Mouse (Mus musculus): ENCODE results near the gene Casq2. TPM values are rescaled to one million over a fixed set of nuclear protein-coding genes. Genes with fewer than 3 reads are reported as not detected.

The Casq2 gene
- polyA plus RNA-seq, 1 experiment from 2014 or later, result 33.8 TPM

DNA sequence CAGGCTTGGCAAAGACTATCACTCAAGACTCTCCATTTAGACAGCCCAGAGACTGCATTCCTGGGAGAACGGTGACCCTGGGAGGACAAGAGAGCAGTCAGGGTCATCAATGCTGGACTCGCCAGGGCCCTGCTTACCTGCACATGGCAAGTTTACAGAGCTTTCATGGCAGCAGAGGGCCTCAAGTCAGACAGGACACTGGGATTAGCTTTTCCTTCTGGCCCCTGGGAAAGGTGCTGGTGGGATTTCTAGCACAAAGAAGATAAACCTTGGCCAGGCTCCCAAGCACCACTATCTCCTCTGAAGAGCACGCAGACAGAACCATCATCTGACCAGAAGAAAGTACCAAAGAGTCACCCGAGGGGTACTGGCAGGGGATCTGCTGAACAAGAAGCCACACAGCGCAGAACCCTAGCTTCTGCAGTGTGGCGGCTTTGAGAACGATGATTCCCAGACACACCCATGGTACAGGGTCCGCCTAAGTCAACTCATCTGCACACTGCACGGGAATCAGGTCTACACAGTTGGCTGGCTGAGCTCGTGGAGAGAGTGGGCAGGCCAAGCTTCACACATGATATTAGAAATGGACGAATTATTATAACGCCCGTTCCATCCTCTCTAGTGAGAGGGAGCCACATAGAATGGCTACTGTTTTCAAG, 1.3 kb upstream of the Casq2 start:
- H3K4me1 ChIP-seq (ENCODE audit: control insufficient read depth, insufficient read depth, low read length), result peaks cover 23% of the 10 kb centered on the region
- no peaks in the 10 kb centered on the region for H3K36me3 ChIP-seq (ENCODE audit: control insufficient read depth, insufficient read depth, low read length)
- H3K4me2 ChIP-seq, result no peak overlapping the region
- no peak for ATAC-seq (replicated peaks; ENCODE audit: insufficient number of reproducible peaks, low FRiP score, low TSS enrichment)
- H3K27me3 ChIP-seq (ENCODE audit: control insufficient read depth, insufficient read depth, low read length), result no peaks in the 10 kb centered on the region
- no peak overlapping the region for H3K27ac ChIP-seq (ENCODE audit: low read depth, low read length)
- H3K4me3 ChIP-seq (ENCODE audit: low read depth, low read length), result no peak overlapping the region
- WGBS (ENCODE audit: insufficient replicate concordance), result 61% methylated on average over 13 of the region's 13 CpGs
- H3K9ac ChIP-seq (ENCODE audit: low read depth, low read length), result no peak overlapping the region
- no peaks in the 10 kb centered on the region for H3K9me3 ChIP-seq (replicated peaks; ENCODE audit: control insufficient read depth, low read length)

DNA sequence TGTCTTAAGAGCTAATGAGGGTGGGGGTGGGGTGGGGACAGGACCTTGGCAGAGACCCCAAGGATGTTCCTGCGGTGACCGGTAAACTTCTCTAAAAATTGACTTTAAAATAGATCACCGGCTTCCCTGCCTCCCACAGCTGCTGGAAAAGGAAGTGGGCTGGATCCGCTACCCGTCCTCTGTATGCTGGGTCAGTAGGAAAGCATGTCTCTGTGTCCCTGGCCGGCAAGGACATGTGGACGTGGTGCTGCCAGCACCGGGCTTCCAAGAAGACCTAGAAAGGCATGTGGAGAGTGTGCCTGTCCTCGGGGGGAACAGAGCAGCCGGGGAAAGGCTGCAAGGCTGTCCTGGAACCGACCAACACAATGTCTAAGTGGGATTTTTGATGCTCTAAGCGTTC, 496 bp upstream of the Casq2 start:
- no peaks in the 10 kb centered on the region for H3K36me3 ChIP-seq (ENCODE audit: control insufficient read depth, insufficient read depth, low read length)
- H3K27me3 ChIP-seq (ENCODE audit: control insufficient read depth, insufficient read depth, low read length), result no peaks in the 10 kb centered on the region
- H3K4me2 ChIP-seq, result 0 out of 2 replicates have a peak overlapping the region, but pooled peaks have one; percentile 27
- no peak for ATAC-seq (replicated peaks; ENCODE audit: insufficient number of reproducible peaks, low FRiP score, low TSS enrichment)
- H3K4me1 ChIP-seq (ENCODE audit: control insufficient read depth, insufficient read depth, low read length), result peaks cover 23% of the 10 kb centered on the region
- H3K9ac ChIP-seq (ENCODE audit: low read depth, low read length), result no peak overlapping the region
- no peak overlapping the region for H3K4me3 ChIP-seq (ENCODE audit: low read depth, low read length)
- 27% methylated on average over 12 of the region's 12 CpGs for WGBS (ENCODE audit: insufficient replicate concordance)
- H3K9me3 ChIP-seq (replicated peaks; ENCODE audit: control insufficient read depth, low read length), result no peaks in the 10 kb centered on the region
- 0 out of 2 replicates have a peak overlapping the region, but pooled peaks have one; percentile 6 for H3K27ac ChIP-seq (ENCODE audit: low read depth, low read length)

DNA sequence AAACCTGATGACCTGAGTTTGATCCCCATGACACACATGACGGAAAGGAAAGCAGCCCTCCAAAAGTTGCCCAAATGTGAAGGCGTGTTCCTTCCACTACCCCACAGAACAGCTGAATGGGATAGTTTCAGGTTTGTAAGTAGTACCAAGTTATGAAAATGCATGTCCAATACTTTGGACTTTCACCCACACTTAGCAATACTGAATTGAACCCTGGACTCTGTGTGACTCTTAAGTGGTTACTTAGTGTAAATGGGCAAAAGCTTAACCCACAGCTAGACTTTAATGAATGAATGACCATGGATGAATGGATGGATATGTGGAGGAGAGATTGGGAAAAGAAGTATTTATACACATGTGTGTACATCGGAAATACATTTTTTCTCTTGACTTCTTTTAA, 8.6 kb downstream of the Casq2 start:
- Histone ChIP-seq H3K27me3 (ENCODE audit: control insufficient read depth, insufficient read depth, low read length) (no peaks in the 10 kb centered on the region), H3K4me1 (ENCODE audit: control insufficient read depth, insufficient read depth, low read length) (peaks cover 6% of the 10 kb centered on the region; the same call in 1 of the 2 replicates), H3K9ac (ENCODE audit: low read depth, low read length) (no peak overlapping the region), H3K4me2 (no peak overlapping the region), H3K36me3 (ENCODE audit: control insufficient read depth, insufficient read depth, low read length) (no peaks in the 10 kb centered on the region), H3K9me3 (replicated peaks; ENCODE audit: control insufficient read depth, low read length) (no peaks in the 10 kb centered on the region), H3K4me3 (ENCODE audit: low read depth, low read length) (no peak overlapping the region), H3K27ac (ENCODE audit: low read depth, low read length) (no peak overlapping the region)
- no peak for ATAC-seq (replicated peaks; ENCODE audit: insufficient number of reproducible peaks, low FRiP score, low TSS enrichment)
- 82% methylated on average over 3 of the region's 3 CpGs for WGBS (ENCODE audit: insufficient replicate concordance)

DNA sequence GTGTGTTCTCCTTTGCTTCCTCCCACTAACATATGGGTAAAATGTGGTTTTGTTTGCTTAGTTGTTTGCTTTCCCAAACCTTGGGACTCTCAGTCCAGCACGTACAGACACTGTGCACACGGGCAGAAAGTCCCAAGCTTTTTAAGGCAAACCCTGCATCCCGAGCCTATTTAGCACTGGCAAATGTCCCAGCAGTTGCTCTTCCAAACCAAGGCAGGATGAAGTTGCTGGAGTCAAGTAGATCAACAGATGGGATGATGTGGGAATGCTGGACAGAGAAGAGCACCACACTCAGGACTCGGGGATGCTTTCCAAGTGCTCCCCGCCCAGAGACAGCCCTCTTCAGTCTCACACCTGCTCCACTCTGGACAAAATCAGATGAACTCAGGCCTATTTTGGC, 9.2 kb downstream of the Casq2 start:
- H3K4me1 ChIP-seq (ENCODE audit: control insufficient read depth, insufficient read depth, low read length), result peaks cover 8% of the 10 kb centered on the region; the same call in 1 of the 2 replicates
- H3K9me3 ChIP-seq (replicated peaks; ENCODE audit: control insufficient read depth, low read length), result no peaks in the 10 kb centered on the region
- H3K9ac ChIP-seq (ENCODE audit: low read depth, low read length), result no peak overlapping the region
- no peak overlapping the region for H3K4me2 ChIP-seq
- no peak overlapping the region for H3K27ac ChIP-seq (ENCODE audit: low read depth, low read length)
- no peak overlapping the region for H3K4me3 ChIP-seq (ENCODE audit: low read depth, low read length)
- no peaks in the 10 kb centered on the region for H3K36me3 ChIP-seq (ENCODE audit: control insufficient read depth, insufficient read depth, low read length)
- ATAC-seq (replicated peaks; ENCODE audit: insufficient number of reproducible peaks, low FRiP score, low TSS enrichment), result no peak
- H3K27me3 ChIP-seq (ENCODE audit: control insufficient read depth, insufficient read depth, low read length), result no peaks in the 10 kb centered on the region
- WGBS (ENCODE audit: insufficient replicate concordance), result 72% methylated on average over 5 of the region's 5 CpGs

DNA sequence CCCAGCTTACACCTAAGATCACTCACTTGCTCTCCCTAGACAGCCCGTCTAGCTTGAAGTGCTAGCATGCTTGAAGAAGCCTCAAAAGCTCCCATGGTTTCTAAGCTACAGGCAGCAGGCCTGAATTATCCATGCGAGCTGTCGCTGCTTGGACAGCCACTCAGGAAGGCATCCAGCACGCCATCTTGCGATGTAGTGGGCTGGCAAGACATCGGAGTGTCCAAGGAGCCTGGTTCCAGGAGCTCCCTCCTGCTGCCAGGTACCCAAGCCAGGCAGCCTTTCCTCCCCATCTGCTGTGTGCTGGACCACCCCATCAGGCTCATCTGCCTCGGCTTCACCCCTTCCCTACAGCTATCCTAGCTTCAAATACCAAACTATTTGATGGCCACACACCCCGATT, 10.2 kb downstream of the Casq2 start:
- Histone ChIP-seq H3K9me3 (replicated peaks; ENCODE audit: control insufficient read depth, low read length) (no peaks in the 10 kb centered on the region), H3K4me3 (ENCODE audit: low read depth, low read length) (no peak overlapping the region), H3K27me3 (ENCODE audit: control insufficient read depth, insufficient read depth, low read length) (no peaks in the 10 kb centered on the region), H3K4me1 (ENCODE audit: control insufficient read depth, insufficient read depth, low read length) (peaks cover 8% of the 10 kb centered on the region; the same call in 1 of the 2 replicates), H3K27ac (ENCODE audit: low read depth, low read length) (no peak overlapping the region), H3K4me2 (no peak overlapping the region), H3K36me3 (ENCODE audit: control insufficient read depth, insufficient read depth, low read length) (no peaks in the 10 kb centered on the region), H3K9ac (ENCODE audit: low read depth, low read length) (no peak overlapping the region)
- 85% methylated on average over 8 of the region's 8 CpGs for WGBS (ENCODE audit: insufficient replicate concordance)
- no peak for ATAC-seq (replicated peaks; ENCODE audit: insufficient number of reproducible peaks, low FRiP score, low TSS enrichment)

DNA sequence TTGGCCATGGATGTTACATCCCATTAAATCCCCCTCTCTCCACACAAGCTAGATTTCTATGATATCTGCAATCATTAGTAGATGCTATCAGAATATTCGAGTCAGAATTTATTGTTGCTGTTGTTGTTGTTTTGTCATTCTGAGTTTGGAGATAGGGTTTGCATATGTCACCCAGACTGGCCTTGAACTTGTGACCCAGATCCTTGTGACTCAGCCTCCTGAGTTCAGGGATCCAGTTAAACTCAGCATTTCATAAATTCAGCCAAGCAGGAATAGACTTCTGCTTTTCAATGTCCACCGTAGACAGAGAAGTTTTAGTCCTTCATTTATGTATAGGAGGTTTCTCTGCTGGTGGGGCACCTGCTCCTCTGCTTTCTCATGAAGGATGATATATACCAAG, 10.8 kb downstream of the Casq2 start:
- H3K36me3 ChIP-seq (ENCODE audit: control insufficient read depth, insufficient read depth, low read length), result no peaks in the 10 kb centered on the region
- H3K9me3 ChIP-seq (replicated peaks; ENCODE audit: control insufficient read depth, low read length), result no peaks in the 10 kb centered on the region
- no peaks in the 10 kb centered on the region for H3K27me3 ChIP-seq (ENCODE audit: control insufficient read depth, insufficient read depth, low read length)
- H3K9ac ChIP-seq (ENCODE audit: low read depth, low read length), result no peak overlapping the region
- 79% methylated on average over 2 of the region's 2 CpGs for WGBS (ENCODE audit: insufficient replicate concordance)
- no peak overlapping the region for H3K4me3 ChIP-seq (ENCODE audit: low read depth, low read length)
- ATAC-seq (replicated peaks; ENCODE audit: insufficient number of reproducible peaks, low FRiP score, low TSS enrichment), result no peak
- no peak overlapping the region for H3K27ac ChIP-seq (ENCODE audit: low read depth, low read length)
- H3K4me1 ChIP-seq (ENCODE audit: control insufficient read depth, insufficient read depth, low read length), result peaks cover 8% of the 10 kb centered on the region; the same call in 1 of the 2 replicates
- no peak overlapping the region for H3K4me2 ChIP-seq

DNA sequence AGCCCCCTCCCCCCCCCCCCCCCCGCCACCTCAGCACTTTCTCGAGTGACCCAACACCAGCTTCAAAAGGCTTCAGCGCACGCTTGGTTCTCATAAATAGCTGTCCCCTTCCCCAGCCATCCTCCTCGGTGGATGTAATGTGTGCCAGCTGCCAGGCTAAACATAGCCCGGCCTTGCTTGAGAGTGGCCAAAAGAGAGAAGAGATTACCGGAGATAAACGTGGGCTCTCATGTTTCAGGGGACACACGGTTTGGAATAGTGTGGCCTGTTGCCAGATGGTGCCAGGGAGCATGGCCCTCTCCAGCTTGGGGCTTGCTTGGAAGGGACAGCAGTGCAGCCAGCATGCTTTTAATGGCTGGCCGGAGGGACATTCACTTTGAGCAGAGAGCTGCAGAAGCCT, 13.0 kb downstream of the Casq2 start:
- 26% methylated on average over 9 of the region's 10 CpGs for WGBS (ENCODE audit: insufficient replicate concordance)
- no peaks in the 10 kb centered on the region for H3K36me3 ChIP-seq (ENCODE audit: control insufficient read depth, insufficient read depth, low read length)
- peak overlapping the region; percentile 76 for H3K27ac ChIP-seq (ENCODE audit: low read depth, low read length)
- H3K4me3 ChIP-seq (ENCODE audit: low read depth, low read length), result no peak overlapping the region
- H3K27me3 ChIP-seq (ENCODE audit: control insufficient read depth, insufficient read depth, low read length), result no peaks in the 10 kb centered on the region
- no peak overlapping the region for H3K9ac ChIP-seq (ENCODE audit: low read depth, low read length)
- no peak for ATAC-seq (replicated peaks; ENCODE audit: insufficient number of reproducible peaks, low FRiP score, low TSS enrichment)
- H3K4me2 ChIP-seq, result peak overlapping the region; percentile 22; the same call in 1 of the 2 replicates
- H3K9me3 ChIP-seq (replicated peaks; ENCODE audit: control insufficient read depth, low read length), result no peaks in the 10 kb centered on the region
- peaks cover 8% of the 10 kb centered on the region; the same call in 1 of the 2 replicates for H3K4me1 ChIP-seq (ENCODE audit: control insufficient read depth, insufficient read depth, low read length)

DNA sequence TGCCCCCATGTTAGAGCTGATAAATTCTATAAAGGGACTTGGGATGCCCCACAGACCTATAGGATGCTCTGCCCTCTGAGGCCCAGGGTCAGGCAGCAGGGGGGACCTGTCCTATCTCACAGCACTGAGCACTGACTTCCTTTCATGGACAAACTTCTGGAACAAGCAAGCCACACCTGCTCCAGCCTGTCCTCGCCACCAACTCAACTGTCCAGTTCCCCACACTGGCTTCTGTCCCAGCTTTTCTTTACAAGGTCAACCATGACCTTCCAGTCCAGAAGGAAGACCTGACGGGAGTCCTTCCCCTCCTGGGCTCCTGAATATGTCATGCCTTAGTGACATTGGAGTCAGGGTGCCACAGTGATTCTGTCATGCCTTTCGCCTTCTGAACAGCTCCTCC, 13.6 kb downstream of the Casq2 start:
- H3K27ac ChIP-seq (ENCODE audit: low read depth, low read length), result peak overlapping the region; percentile 76
- peaks cover 8% of the 10 kb centered on the region; the same call in 1 of the 2 replicates for H3K4me1 ChIP-seq (ENCODE audit: control insufficient read depth, insufficient read depth, low read length)
- no peaks in the 10 kb centered on the region for H3K27me3 ChIP-seq (ENCODE audit: control insufficient read depth, insufficient read depth, low read length)
- no peak overlapping the region for H3K4me3 ChIP-seq (ENCODE audit: low read depth, low read length)
- no peak for ATAC-seq (replicated peaks; ENCODE audit: insufficient number of reproducible peaks, low FRiP score, low TSS enrichment)
- H3K4me2 ChIP-seq, result no peak overlapping the region
- H3K36me3 ChIP-seq (ENCODE audit: control insufficient read depth, insufficient read depth, low read length), result no peaks in the 10 kb centered on the region
- WGBS (ENCODE audit: insufficient replicate concordance), result 75% methylated on average over 3 of the region's 3 CpGs
- H3K9ac ChIP-seq (ENCODE audit: low read depth, low read length), result no peak overlapping the region
- no peaks in the 10 kb centered on the region for H3K9me3 ChIP-seq (replicated peaks; ENCODE audit: control insufficient read depth, low read length)

DNA sequence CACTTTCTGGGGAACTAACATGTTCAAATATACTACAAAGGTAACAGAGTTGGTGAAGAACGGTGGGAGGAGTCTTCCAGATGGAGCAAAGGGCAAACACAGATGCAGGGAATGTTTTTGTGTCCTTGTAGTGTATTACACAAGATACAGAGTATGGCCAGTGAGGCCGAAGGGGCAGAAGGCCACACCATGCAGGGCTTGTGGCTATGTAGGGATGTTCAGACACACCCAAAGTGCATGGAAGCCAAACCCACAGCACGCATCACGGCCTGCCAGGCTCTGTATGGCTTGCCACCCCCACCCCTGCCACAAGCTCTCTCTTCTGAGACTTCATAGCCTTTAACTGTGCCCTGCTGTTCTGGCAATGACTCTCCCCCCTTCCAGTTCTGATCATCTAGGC, 15.2 kb downstream of the Casq2 start:
- H3K27me3 ChIP-seq (ENCODE audit: control insufficient read depth, insufficient read depth, low read length), result no peaks in the 10 kb centered on the region
- no peak overlapping the region for H3K4me3 ChIP-seq (ENCODE audit: low read depth, low read length)
- ATAC-seq (replicated peaks; ENCODE audit: insufficient number of reproducible peaks, low FRiP score, low TSS enrichment), result no peak
- H3K9me3 ChIP-seq (replicated peaks; ENCODE audit: control insufficient read depth, low read length), result no peaks in the 10 kb centered on the region
- peaks cover 8% of the 10 kb centered on the region; the same call in 1 of the 2 replicates for H3K4me1 ChIP-seq (ENCODE audit: control insufficient read depth, insufficient read depth, low read length)
- 79% methylated on average over 4 of the region's 4 CpGs for WGBS (ENCODE audit: insufficient replicate concordance)
- no peaks in the 10 kb centered on the region for H3K36me3 ChIP-seq (ENCODE audit: control insufficient read depth, insufficient read depth, low read length)
- no peak overlapping the region for H3K27ac ChIP-seq (ENCODE audit: low read depth, low read length)
- H3K4me2 ChIP-seq, result no peak overlapping the region
- no peak overlapping the region; the same call in 1 of the 2 replicates for H3K9ac ChIP-seq (ENCODE audit: low read depth, low read length)
